Mouse (Mus musculus) hindbrain, embryonic 10.5 days (tissue): ENCODE data around the gene Ttll8. TPM values are rescaled to one million over a fixed set of nuclear protein-coding genes. Genes with fewer than 3 reads are reported as not detected.

Experiments
- DNase-seq: peaks from one replicate; pipeline ENCODE4 v3.0.0-alpha.2; 2017; ENCODE audit warnings: low spot score
- H3K27ac ChIP-seq: fragments of 300-500 bp; sonication (generic); 2 replicates; pipeline ENCODE4 v1.5.1; 2016; ENCODE audit warnings: mild to moderate bottlenecking, moderate library complexity
- H3K27me3 ChIP-seq: fragments of 300-500 bp; sonication (generic); 2 replicates; pipeline ENCODE4 v1.6.1; 2016; ENCODE audit warnings: mild to moderate bottlenecking; ENCODE audit not compliant: poor library complexity, insufficient read depth, severe bottlenecking
- H3K36me3 ChIP-seq: fragments of 300-500 bp; sonication (generic); 2 replicates; pipeline ENCODE4 v1.6.1; 2016; ENCODE audit warnings: mild to moderate bottlenecking, moderate library complexity
- H3K4me1 ChIP-seq: fragments of 300-500 bp; sonication (generic); replicated peaks from 2 replicates; pipeline ENCODE4 v1.6.1; 2016; ENCODE audit warnings: mild to moderate bottlenecking
- H3K4me3 ChIP-seq: fragments of 300-500 bp; sonication (generic); 2 replicates; pipeline ENCODE4 v1.5.1; 2016; ENCODE audit warnings: mild to moderate bottlenecking, moderate library complexity
- H3K9me3 ChIP-seq: fragments of 300-500 bp; sonication (generic); 2 replicates; pipeline ENCODE4 v1.6.1; 2016; ENCODE audit warnings: mild to moderate bottlenecking, moderate library complexity
- WGBS: fragments of 180-500 bp; shearing (Covaris S2); methylation state at CpG from one replicate; pipeline ENCODE4 v1.1.7; 2016; 5-methylcytosine and 5-hydroxymethylcytosine counted together
- polyA plus RNA-seq: library from polyadenylated mRNA; unstranded; fragments of >200 nt; fragmentation: Nextera tagmentation; extraction: Ambion mirVana; gene quantifications from 2 replicates; pipeline ENCODE4 v1.2.1, GENCODE M21; 2016

Ttll8 gene
- polyA plus RNA-seq, 1 experiment from 2014 or later = 0.08 TPM

- 93% methylated on average over 8 of the region's 8 CpGs for WGBS
- no peaks in the 10 kb centered on the region for H3K36me3 ChIP-seq
- H3K4me3 ChIP-seq = no peak overlapping the region
- H3K27ac ChIP-seq = no peak overlapping the region
- no peak for DNase-seq
- no peaks in the 10 kb centered on the region for H3K4me1 ChIP-seq
- no peaks in the 10 kb centered on the region for H3K9me3 ChIP-seq
- no peaks in the 10 kb centered on the region for H3K27me3 ChIP-seq
Measured at GRCm38 (mm10) chr15:88917126-88917525, 37.1 kb downstream of the Ttll8 start.

DNA sequence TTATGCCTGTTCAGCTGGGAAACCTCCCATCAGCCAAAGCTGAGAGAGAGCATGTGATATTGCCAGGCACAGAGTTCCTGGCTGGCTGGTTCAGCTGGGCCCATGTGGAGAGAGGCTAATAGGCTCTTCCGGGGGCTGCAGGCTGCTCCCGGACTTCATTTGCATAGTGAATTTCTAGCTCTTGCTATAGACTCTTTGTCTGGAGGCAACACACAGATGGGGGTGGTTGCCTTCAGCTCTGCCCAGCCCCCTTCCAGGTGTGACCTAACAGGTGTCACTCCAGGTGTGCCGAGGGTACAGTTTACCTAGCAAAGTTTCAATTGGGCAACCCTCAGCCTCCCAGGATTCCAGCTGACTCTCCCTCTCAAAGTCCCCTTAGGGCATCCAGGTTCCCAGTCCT, 37.9 kb downstream of the Ttll8 start:
- H3K27ac ChIP-seq = no peak overlapping the region
- no peak overlapping the region for H3K4me3 ChIP-seq
- WGBS = 55% methylated on average over 3 of the region's 3 CpGs
- DNase-seq = no peak
- H3K9me3 ChIP-seq = no peaks in the 10 kb centered on the region
- no peaks in the 10 kb centered on the region for H3K36me3 ChIP-seq
- no peaks in the 10 kb centered on the region for H3K4me1 ChIP-seq
- no peaks in the 10 kb centered on the region for H3K27me3 ChIP-seq

- no peaks in the 10 kb centered on the region for H3K36me3 ChIP-seq
- H3K27ac ChIP-seq = no peak overlapping the region
- H3K9me3 ChIP-seq = no peaks in the 10 kb centered on the region
- H3K4me3 ChIP-seq = no peak overlapping the region
- no peaks in the 10 kb centered on the region for H3K27me3 ChIP-seq
- no peaks in the 10 kb centered on the region for H3K4me1 ChIP-seq
- 92% methylated on average over 7 of the region's 7 CpGs for WGBS
- no peak for DNase-seq
Measured at GRCm38 (mm10) chr15:88915046-88915445, 39.2 kb downstream of the Ttll8 start.

GRCm38 (mm10) chr15:88906347-88906746, 47.9 kb downstream of the Ttll8 start:
- no peaks in the 10 kb centered on the region for H3K9me3 ChIP-seq
- no peaks in the 10 kb centered on the region; the same call in 1 of the 2 replicates for H3K4me1 ChIP-seq
- no peak overlapping the region for H3K27ac ChIP-seq
- no peaks in the 10 kb centered on the region for H3K27me3 ChIP-seq
- H3K4me3 ChIP-seq = no peak overlapping the region
- DNase-seq = no peak
- H3K36me3 ChIP-seq = no peaks in the 10 kb centered on the region
- WGBS = 73% methylated on average over 4 of the region's 4 CpGs

DNA sequence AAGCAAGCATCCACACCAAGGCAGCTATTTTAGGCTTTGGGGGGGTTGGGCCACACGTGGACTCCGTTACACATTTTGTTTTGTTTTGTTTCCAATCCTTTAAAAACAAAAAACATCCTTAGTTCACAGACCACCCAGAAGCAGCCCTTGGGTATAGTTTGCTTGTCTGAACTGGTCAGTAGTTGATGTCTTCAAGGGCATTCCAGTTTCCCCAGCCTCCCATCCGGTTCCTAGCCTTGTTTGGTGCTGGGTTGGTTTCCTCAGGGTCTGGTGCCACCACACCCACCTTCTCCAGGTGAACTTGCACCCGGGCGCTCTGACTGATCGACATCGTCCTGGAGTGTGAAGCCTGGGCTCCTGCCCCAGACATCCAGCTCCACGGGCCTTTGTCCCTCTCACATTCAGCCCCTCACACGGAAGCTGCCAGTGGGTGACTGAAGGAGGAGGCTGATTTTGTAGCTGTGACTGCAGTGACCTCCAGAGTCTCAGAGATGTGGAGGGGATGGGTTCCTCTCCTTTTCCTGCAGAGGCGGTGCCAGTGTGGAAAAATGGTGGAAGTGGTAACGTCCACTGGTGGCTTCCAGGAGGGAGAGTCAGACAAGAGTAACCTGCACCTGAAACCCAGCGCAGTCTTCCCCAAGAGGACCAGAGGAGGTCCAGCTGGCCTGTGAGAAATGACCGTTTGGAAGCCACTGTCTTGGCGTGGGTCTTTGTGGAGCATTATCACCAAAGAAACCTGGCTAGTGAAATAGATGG, 50.0 kb downstream of the Ttll8 start:
- no peak overlapping the region for H3K4me3 ChIP-seq
- DNase-seq = no peak
- H3K27me3 ChIP-seq = no peaks in the 10 kb centered on the region
- H3K36me3 ChIP-seq = no peaks in the 10 kb centered on the region
- H3K27ac ChIP-seq = 0 out of 2 replicates have a peak overlapping the region, but pooled peaks have one; percentile 9
- H3K9me3 ChIP-seq = no peaks in the 10 kb centered on the region
- 82% methylated on average over 14 of the region's 14 CpGs for WGBS
- no peaks in the 10 kb centered on the region; the same call in 1 of the 2 replicates for H3K4me1 ChIP-seq

GRCm38 (mm10) chr15:88903086-88903485, 51.1 kb downstream of the Ttll8 start:
- H3K27ac ChIP-seq = no peak overlapping the region
- no peak overlapping the region for H3K4me3 ChIP-seq
- no peaks in the 10 kb centered on the region for H3K36me3 ChIP-seq
- H3K27me3 ChIP-seq = no peaks in the 10 kb centered on the region
- WGBS = 81% methylated on average over 1 of the region's 1 CpGs
- H3K4me1 ChIP-seq = no peaks in the 10 kb centered on the region; the same call in 1 of the 2 replicates
- no peak for DNase-seq
- no peaks in the 10 kb centered on the region for H3K9me3 ChIP-seq

DNA sequence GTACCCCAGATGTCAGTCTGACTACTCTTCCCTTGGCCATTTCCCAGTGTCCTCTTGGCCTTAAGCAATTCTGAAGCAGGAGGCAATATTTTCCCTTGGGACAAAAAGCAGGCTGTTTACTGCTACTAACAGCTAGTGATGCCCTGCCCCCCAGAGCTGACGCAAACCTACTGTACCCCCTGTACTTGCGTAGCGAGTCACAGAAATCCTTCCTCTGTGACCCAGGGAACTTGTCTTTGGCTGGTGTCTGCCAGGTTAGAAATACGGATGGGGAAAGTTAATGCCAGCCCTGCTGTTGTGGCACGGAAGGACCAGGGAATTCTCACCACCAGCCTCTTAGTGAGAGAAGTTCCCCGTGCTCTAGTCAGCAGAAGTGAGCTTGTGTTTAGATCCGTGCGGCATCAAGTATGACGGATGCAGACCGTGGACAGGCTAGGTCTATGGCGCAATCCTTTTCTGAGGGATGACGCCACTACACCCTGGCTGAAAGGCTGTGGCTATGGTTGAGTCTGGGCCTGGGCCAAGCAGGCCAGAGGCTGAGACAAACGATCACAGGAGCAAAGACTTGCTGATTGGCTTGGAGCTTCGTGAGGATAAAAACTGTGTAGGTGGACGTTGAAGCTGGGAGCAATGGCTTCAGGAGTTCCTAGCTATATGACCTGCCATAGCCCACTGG, 51.9 kb downstream of the Ttll8 start:
- WGBS = 90% methylated on average over 15 of the region's 15 CpGs
- no peaks in the 10 kb centered on the region for H3K27me3 ChIP-seq
- H3K4me1 ChIP-seq = no peaks in the 10 kb centered on the region; the same call in 1 of the 2 replicates
- H3K4me3 ChIP-seq = no peak overlapping the region
- H3K36me3 ChIP-seq = no peaks in the 10 kb centered on the region
- no peak overlapping the region for H3K27ac ChIP-seq
- H3K9me3 ChIP-seq = no peaks in the 10 kb centered on the region
- no peak for DNase-seq

DNA sequence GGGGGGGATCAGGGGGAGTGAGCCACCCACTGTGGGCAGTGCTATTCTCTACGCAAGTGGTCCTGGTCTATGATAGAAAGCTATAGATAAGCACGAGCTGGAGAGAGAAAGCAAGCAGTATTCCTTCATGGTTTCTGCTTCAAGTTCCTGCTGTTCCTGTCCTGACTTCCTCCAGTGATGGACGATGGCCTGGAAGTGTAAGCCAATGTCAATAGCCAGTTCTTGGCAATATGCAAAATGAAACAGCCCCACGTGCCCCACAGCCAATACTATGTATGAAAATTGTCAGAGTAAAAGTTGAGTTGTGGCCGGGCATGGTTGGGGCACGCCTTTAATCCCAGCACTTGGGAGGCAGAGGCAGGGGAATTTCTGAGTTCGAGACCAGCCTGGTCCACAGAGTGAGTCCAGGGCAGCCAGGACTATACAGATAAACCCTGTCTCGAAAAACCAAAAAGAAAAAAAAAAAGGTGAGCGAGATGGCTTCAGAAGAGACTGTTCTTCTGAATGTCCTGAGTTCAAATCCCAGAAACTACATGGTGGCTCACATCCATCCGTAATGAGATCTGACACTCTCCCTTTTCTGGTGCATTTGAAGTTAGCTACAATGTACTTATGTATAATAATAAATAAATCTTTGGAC, 57.8 kb downstream of the Ttll8 start:
- H3K27ac ChIP-seq = no peak overlapping the region
- 87% methylated on average over 10 of the region's 10 CpGs for WGBS

GRCm38 (mm10) chr15:88895891-88896290, 58.3 kb downstream of the Ttll8 start:
- Histone ChIP-seq H3K27ac (no peak overlapping the region), H3K4me1 (peaks cover 7% of the 10 kb centered on the region), H3K36me3 (no peaks in the 10 kb centered on the region), H3K27me3 (peaks cover 20% of the 10 kb centered on the region; the same call in 1 of the 2 replicates), H3K4me3 (no peak overlapping the region), H3K9me3 (no peaks in the 10 kb centered on the region)
- no peak for DNase-seq
- 86% methylated on average over 6 of the region's 6 CpGs for WGBS

More for the DNA sequence above, 57.8 kb downstream of the Ttll8 start:
- Histone ChIP-seq H3K36me3 (no peaks in the 10 kb centered on the region), H3K4me1 (0 out of 2 replicates have a peak, but pooled peaks cover 2% of the 10 kb centered on the region), H3K4me3 (no peak overlapping the region), H3K27me3 (0 out of 2 replicates have a peak, but pooled peaks cover 16% of the 10 kb centered on the region), H3K9me3 (no peaks in the 10 kb centered on the region)
- DNase-seq = no peak

- Histone ChIP-seq H3K27ac (no peak overlapping the region), H3K36me3 (no peaks in the 10 kb centered on the region), H3K27me3 (peaks cover 28% of the 10 kb centered on the region), H3K4me3 (no peak overlapping the region), H3K4me1 (peaks cover 15% of the 10 kb centered on the region), H3K9me3 (no peaks in the 10 kb centered on the region)
- 70% methylated on average over 7 of the region's 7 CpGs for WGBS
- no peak for DNase-seq
Measured at GRCm38 (mm10) chr15:88895119-88895518, 59.1 kb downstream of the Ttll8 start.

DNA sequence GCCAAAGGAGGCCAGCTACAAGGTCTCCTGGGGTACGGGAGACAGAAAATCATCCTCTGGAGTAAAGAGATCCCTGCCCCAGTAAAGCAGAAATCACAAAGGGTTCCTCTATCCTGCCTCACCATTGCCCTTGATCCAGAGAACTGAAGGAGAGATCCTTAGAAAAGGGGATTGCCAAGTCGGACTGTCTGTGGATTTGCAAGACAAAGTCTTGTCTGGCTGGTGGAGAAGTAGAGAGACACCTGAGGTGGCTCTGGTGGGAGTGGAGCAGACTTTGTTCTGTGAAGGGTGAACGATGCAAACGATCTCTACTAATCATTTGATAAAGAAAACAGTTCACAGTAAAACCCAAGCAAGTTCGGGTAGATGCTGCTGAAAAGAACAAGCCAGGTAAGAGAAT, 61.3 kb downstream of the Ttll8 start:
- no peaks in the 10 kb centered on the region for H3K9me3 ChIP-seq
- peaks cover 44% of the 10 kb centered on the region for H3K27me3 ChIP-seq
- no peak overlapping the region for H3K4me3 ChIP-seq
- no peak overlapping the region for H3K27ac ChIP-seq
- peaks cover 18% of the 10 kb centered on the region for H3K4me1 ChIP-seq
- WGBS = 87% methylated on average over 5 of the region's 5 CpGs
- no peak for DNase-seq
- H3K36me3 ChIP-seq = no peaks in the 10 kb centered on the region

- H3K27ac ChIP-seq = no peak overlapping the region
- peaks cover 18% of the 10 kb centered on the region for H3K4me1 ChIP-seq
- H3K9me3 ChIP-seq = no peaks in the 10 kb centered on the region
- peaks cover 44% of the 10 kb centered on the region for H3K27me3 ChIP-seq
- WGBS = 94% methylated on average over 1 of the region's 1 CpGs
- H3K4me3 ChIP-seq = no peak overlapping the region
- H3K36me3 ChIP-seq = no peaks in the 10 kb centered on the region
- no peak for DNase-seq
Measured at GRCm38 (mm10) chr15:88892252-88892651, 62.0 kb downstream of the Ttll8 start.

- H3K4me1 ChIP-seq = peaks cover 18% of the 10 kb centered on the region
- no peak overlapping the region for H3K27ac ChIP-seq
- WGBS = 64% methylated on average over 8 of the region's 8 CpGs
- peaks cover 44% of the 10 kb centered on the region for H3K27me3 ChIP-seq
- H3K9me3 ChIP-seq = no peaks in the 10 kb centered on the region
- DNase-seq = no peak
- H3K36me3 ChIP-seq = no peaks in the 10 kb centered on the region
- H3K4me3 ChIP-seq = peak overlapping the region; percentile 63
Measured at GRCm38 (mm10) chr15:88891676-88892040, 62.6 kb downstream of the Ttll8 start.
